Mouse (Mus musculus): Measurements from ENCODE around the gene Trp53i13. TPM values are rescaled to one million over a fixed set of nuclear protein-coding genes. Genes with fewer than 3 reads are reported as not detected.

Gene Trp53i13
- polyA plus RNA-seq, 1 experiment from 2014 or later, result 51.2 TPM

- Histone ChIP-seq H3K27ac (replicated peaks; ENCODE audit: low read depth, low read length) (no peak overlapping the region), H3K4me3 (ENCODE audit: low read depth, low read length) (no peak overlapping the region), H3K36me3 (ENCODE audit: control insufficient read depth, insufficient read depth, low read length) (no peaks in the 10 kb centered on the region), H3K9ac (ENCODE audit: low read depth, low read length) (no peak overlapping the region), H3K27me3 (replicated peaks; ENCODE audit: control insufficient read depth, insufficient read depth, low read length) (peaks cover 14% of the 10 kb centered on the region), H3K4me1 (ENCODE audit: control insufficient read depth, insufficient read depth, low read length) (peaks cover 4% of the 10 kb centered on the region; the same call in 1 of the 2 replicates), H3K4me2 (ENCODE audit: low read depth, low read length) (no peak overlapping the region), H3K9me3 (ENCODE audit: control insufficient read depth, low read length) (no peaks in the 10 kb centered on the region)
- 36% methylated on average over 5 of the region's 5 CpGs for WGBS
- peak; percentile 48 for DNase-seq (ENCODE audit: low spot score)
- ATAC-seq (ENCODE audit: low read depth), result 0 out of 2 replicates have a peak, but pooled peaks have one; percentile 38
Observed at GRCm38 (mm10) chr11:77520601-77521529, 5.1 kb upstream of the Trp53i13 start.

DNA sequence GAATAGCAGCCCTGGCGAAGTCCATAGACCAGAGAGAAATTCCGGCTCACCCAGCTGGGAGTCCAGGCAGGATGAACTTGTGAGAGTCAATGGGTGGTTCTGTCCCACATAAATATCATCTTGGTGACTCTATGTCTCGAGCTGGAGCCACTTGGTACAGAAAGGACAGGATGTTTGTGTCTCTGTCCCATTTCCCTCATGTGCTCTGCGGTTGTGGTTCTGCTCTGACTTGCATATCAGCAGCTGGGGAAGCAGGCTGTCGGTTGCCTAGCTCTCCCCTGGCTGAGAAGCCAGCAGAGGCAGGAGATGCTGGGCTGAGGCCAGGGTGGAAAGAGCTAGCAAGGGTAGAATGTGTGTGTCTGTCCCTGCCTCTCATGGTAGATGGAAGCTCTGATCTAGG is 3.3 kb upstream of the Trp53i13 start, which contains the start of gene Gm10392:
Gene Gm10392, minus strand, starts transcription at position 156 of the 400 bp plus-strand sequence.
- Histone ChIP-seq H3K27ac (replicated peaks; ENCODE audit: low read depth, low read length) (no peak within 1 kb of the TSS), H3K9me3 (ENCODE audit: control insufficient read depth, low read length) (no peaks in the 10 kb centered on the region), H3K4me1 (ENCODE audit: control insufficient read depth, insufficient read depth, low read length) (peaks cover 18% of the 10 kb centered on the region), H3K9ac (ENCODE audit: low read depth, low read length) (no peak within 1 kb of the TSS), H3K4me3 (ENCODE audit: low read depth, low read length) (no peak within 1 kb of the TSS), H3K27me3 (replicated peaks; ENCODE audit: control insufficient read depth, insufficient read depth, low read length) (peaks cover 28% of the 10 kb centered on the region), H3K4me2 (ENCODE audit: low read depth, low read length) (no peak within 1 kb of the TSS), H3K36me3 (ENCODE audit: control insufficient read depth, insufficient read depth, low read length) (no peaks in the 10 kb centered on the region)
- ATAC-seq (ENCODE audit: low read depth) (no peak), DNase-seq (ENCODE audit: low spot score) (no peak)
- 71% methylated on average over 5 of the region's 5 CpGs for WGBS

- 79% methylated on average over 25 of the region's 27 CpGs for WGBS
- Histone ChIP-seq H3K4me1 (ENCODE audit: control insufficient read depth, insufficient read depth, low read length) (peaks cover 23% of the 10 kb centered on the region), H3K9me3 (ENCODE audit: control insufficient read depth, low read length) (no peaks in the 10 kb centered on the region), H3K4me2 (ENCODE audit: low read depth, low read length) (no peak overlapping the region), H3K4me3 (ENCODE audit: low read depth, low read length) (no peak overlapping the region), H3K36me3 (ENCODE audit: control insufficient read depth, insufficient read depth, low read length) (no peaks in the 10 kb centered on the region), H3K9ac (ENCODE audit: low read depth, low read length) (no peak overlapping the region), H3K27me3 (replicated peaks; ENCODE audit: control insufficient read depth, insufficient read depth, low read length) (peaks cover 28% of the 10 kb centered on the region), H3K27ac (replicated peaks; ENCODE audit: low read depth, low read length) (no peak overlapping the region)
- no peak for DNase-seq (ENCODE audit: low spot score)
- no peak for ATAC-seq (ENCODE audit: low read depth)
Observed at GRCm38 (mm10) chr11:77518051-77518798, 2.4 kb upstream of the Trp53i13 start.

GRCm38 (mm10) chr11:77516553-77517425 is 1.0 kb upstream of the Trp53i13 start:
- no peak for ATAC-seq (ENCODE audit: low read depth)
- Histone ChIP-seq H3K27me3 (replicated peaks; ENCODE audit: control insufficient read depth, insufficient read depth, low read length) (peaks cover 28% of the 10 kb centered on the region), H3K4me3 (ENCODE audit: low read depth, low read length) (no peak overlapping the region), H3K27ac (replicated peaks; ENCODE audit: low read depth, low read length) (no peak overlapping the region), H3K9ac (ENCODE audit: low read depth, low read length) (no peak overlapping the region), H3K9me3 (ENCODE audit: control insufficient read depth, low read length) (no peaks in the 10 kb centered on the region), H3K36me3 (ENCODE audit: control insufficient read depth, insufficient read depth, low read length) (no peaks in the 10 kb centered on the region), H3K4me1 (ENCODE audit: control insufficient read depth, insufficient read depth, low read length) (peaks cover 31% of the 10 kb centered on the region), H3K4me2 (ENCODE audit: low read depth, low read length) (no peak overlapping the region)
- DNase-seq (ENCODE audit: low spot score), result no peak
- 50% methylated on average over 5 of the region's 5 CpGs for WGBS

GRCm38 (mm10) chr11:77514832-77515636 is 746 bp downstream of the Trp53i13 start, which contains the start of gene Abhd15:
Abhd15 (plus strand) TSS chr11:77515121.
- H3K4me2 ChIP-seq (ENCODE audit: low read depth, low read length), result peak within 1 kb of the TSS; percentile 97
- ATAC-seq (ENCODE audit: low read depth) (peak; percentile 47), DNase-seq (ENCODE audit: low spot score) (peak; percentile 87)
- H3K27ac ChIP-seq (replicated peaks; ENCODE audit: low read depth, low read length), result no peak within 1 kb of the TSS
- peaks cover 28% of the 10 kb centered on the region for H3K27me3 ChIP-seq (replicated peaks; ENCODE audit: control insufficient read depth, insufficient read depth, low read length)
- 1% methylated on average over 37 of the region's 72 CpGs for WGBS
- no peaks in the 10 kb centered on the region for H3K36me3 ChIP-seq (ENCODE audit: control insufficient read depth, insufficient read depth, low read length)
- no peaks in the 10 kb centered on the region for H3K9me3 ChIP-seq (ENCODE audit: control insufficient read depth, low read length)
- H3K9ac ChIP-seq (ENCODE audit: low read depth, low read length), result peak within 1 kb of the TSS; percentile 64
- peak within 1 kb of the TSS; percentile 74 for H3K4me3 ChIP-seq (ENCODE audit: low read depth, low read length)
- H3K4me1 ChIP-seq (ENCODE audit: control insufficient read depth, insufficient read depth, low read length), result peaks cover 30% of the 10 kb centered on the region

DNA sequence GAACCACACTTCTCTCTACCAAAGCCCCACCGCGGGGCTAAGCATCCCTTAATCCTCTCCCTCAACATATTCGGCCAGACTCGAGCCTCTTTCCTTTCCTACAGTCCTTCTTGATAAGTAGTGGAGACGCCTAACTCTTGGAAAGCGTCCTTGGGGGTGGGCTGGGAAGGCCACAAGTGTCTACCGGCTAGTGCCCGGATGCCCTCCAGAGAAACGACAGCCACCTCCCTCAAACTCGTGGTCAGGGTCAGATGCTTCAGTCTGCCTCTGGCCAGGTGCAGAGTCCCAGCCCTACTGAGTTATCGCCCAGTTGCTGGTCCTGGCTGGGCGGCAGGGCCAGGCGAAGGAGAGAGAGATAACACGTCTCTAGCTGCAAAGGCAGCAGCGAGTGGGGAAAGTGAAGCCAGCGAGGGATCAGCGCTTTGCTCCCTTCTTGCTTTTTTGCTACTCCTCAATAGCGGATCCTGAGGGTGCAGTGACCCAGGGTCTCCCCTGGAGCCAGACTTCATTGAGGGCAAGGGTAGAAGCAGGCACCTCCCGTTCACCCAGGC is 1.4 kb downstream of the Trp53i13 start:
- Histone ChIP-seq H3K4me3 (ENCODE audit: low read depth, low read length) (peak overlapping the region; percentile 74), H3K4me1 (ENCODE audit: control insufficient read depth, insufficient read depth, low read length) (peaks cover 30% of the 10 kb centered on the region), H3K9me3 (ENCODE audit: control insufficient read depth, low read length) (no peaks in the 10 kb centered on the region), H3K9ac (ENCODE audit: low read depth, low read length) (peak overlapping the region; percentile 61), H3K36me3 (ENCODE audit: control insufficient read depth, insufficient read depth, low read length) (no peaks in the 10 kb centered on the region), H3K4me2 (ENCODE audit: low read depth, low read length) (peak overlapping the region; percentile 97), H3K27me3 (replicated peaks; ENCODE audit: control insufficient read depth, insufficient read depth, low read length) (peaks cover 28% of the 10 kb centered on the region), H3K27ac (replicated peaks; ENCODE audit: low read depth, low read length) (no peak overlapping the region)
- ATAC-seq (ENCODE audit: low read depth), result no peak
- DNase-seq (ENCODE audit: low spot score), result no peak
- 13% methylated on average over 19 of the region's 19 CpGs for WGBS

DNA sequence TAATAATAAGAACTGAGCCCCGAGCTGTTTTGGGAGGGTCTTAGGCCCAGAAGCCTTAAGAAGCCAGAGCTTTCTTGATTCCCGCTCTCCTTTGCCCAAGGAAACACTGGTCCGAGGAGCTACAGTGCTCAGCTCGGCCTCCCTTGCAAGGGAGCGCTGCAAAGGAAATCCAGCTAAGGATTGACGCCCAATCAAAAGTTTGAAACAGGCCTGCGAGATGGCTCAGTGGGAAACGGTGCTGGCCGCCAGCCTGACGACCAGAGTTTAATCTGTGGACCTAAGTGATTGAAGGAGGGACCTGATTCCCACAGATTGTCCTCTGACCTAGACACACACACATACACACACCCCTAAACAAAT is 2.0 kb downstream of the Trp53i13 start:
- H3K27me3 ChIP-seq (replicated peaks; ENCODE audit: control insufficient read depth, insufficient read depth, low read length), result peaks cover 28% of the 10 kb centered on the region
- peak overlapping the region; percentile 2; the same call in 1 of the 2 replicates for H3K27ac ChIP-seq (replicated peaks; ENCODE audit: low read depth, low read length)
- no peaks in the 10 kb centered on the region for H3K9me3 ChIP-seq (ENCODE audit: control insufficient read depth, low read length)
- peak overlapping the region; percentile 97 for H3K4me2 ChIP-seq (ENCODE audit: low read depth, low read length)
- 8% methylated on average over 10 of the region's 10 CpGs for WGBS
- peaks cover 5% of the 10 kb centered on the region; the same call in 1 of the 2 replicates for H3K36me3 ChIP-seq (ENCODE audit: control insufficient read depth, insufficient read depth, low read length)
- ATAC-seq (ENCODE audit: low read depth), result no peak
- no peak for DNase-seq (ENCODE audit: low spot score)
- peak overlapping the region; percentile 64 for H3K9ac ChIP-seq (ENCODE audit: low read depth, low read length)
- H3K4me1 ChIP-seq (ENCODE audit: control insufficient read depth, insufficient read depth, low read length), result peaks cover 30% of the 10 kb centered on the region
- H3K4me3 ChIP-seq (ENCODE audit: low read depth, low read length), result peak overlapping the region; percentile 74
